Mouse (Mus musculus): ENCODE measurements around the gene Set.

Set gene

GRCm38 (mm10) chr2:30091521-30091920 is 34.3 kb downstream of the Set start:
- no peak for DNase-seq (ENCODE audit: low read depth)

DNA sequence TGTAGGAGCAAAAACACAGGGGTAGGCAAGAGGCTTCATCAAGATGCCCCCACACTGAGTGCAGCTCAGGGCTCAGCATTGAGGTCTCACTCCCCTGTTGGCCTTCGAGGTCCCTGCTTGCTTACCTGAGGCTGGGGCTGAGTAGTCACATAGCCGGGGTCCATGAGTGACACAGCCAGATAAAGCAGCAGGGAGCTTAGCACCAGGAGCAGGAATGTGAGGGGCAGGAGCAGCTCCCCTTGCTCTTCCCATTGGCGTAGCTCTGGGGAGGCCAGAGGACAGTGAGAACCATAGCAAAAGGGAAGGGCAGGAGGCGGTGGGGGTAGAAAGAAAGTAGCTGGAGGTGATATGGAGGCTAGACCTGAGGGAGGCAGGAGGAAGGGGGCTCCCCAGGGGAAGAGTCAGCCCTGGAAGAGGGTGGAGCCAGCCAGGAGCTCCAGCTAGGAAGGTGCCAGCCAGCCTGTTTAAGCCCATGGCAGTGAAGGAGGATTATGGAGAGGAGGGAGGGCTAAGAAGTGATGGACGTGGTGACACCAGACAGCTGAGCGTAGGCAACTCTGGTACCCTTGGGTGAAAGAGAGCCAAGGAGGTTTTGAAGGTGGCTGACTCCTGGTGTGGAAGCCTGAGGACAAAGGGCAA is 35.2 kb downstream of the Set start:
- DNase-seq (ENCODE audit: low read depth), result no peak

- DNase-seq (ENCODE audit: low read depth), result peak; percentile 87
Measured at GRCm38 (mm10) chr2:30093471-30094207, 36.5 kb downstream of the Set start, which contains the start of gene Zdhhc12. Zdhhc12 (minus strand) TSS chr2:30093648.

DNA sequence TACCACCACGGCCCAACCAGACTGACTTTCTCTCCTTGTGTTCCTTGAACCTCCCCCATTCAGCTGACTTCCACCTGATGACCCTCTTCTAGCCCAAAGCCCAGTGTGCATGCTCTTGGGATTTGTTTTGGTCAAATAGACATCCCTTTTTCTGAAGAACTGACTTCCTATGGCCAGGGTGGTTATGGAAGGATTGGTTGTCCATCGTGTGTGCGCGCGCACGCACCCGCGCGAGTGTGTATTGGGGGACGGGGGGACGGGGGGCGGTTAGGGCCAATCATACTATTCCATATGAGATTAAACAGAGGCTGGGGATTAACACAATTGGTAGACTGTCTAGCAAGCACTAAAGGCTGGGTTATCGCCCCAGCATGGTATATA is 37.0 kb downstream of the Set start:
- DNase-seq (ENCODE audit: low read depth), result no peak

DNA sequence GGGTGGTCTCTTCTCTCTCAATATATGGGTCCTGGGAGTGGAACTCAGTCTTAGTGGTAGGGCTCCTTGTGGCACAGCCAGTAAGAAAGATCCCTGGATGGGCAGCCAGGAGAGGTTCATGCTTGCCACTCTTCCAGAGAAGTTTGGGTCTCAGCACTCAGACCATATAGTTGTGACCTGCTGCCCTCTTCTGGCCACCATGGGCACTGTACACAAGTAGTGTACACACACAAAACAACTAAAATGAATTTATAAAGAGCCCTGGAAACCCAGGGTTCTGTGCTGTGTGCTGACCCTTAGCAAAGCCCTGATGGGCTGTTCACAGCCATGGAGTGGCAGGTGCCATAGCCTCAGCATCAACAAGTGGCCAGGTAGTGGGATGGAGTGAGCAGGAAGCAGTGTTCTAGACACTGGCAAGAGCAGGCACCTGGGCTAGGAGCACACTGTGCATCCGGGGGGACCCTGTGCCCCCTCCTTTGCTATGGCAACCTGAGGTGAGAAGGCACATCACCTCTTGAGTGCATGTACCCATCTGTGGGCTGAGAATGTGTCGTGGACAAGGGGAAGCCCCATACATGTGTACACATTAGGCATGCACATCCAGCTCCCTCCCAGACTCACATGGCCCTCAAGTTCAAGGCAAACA is 38.8 kb downstream of the Set start:
- DNase-seq (ENCODE audit: low read depth), result no peak

- no peak for DNase-seq (ENCODE audit: low read depth)
Measured at GRCm38 (mm10) chr2:30100214-30100613, 43.0 kb downstream of the Set start.

DNA sequence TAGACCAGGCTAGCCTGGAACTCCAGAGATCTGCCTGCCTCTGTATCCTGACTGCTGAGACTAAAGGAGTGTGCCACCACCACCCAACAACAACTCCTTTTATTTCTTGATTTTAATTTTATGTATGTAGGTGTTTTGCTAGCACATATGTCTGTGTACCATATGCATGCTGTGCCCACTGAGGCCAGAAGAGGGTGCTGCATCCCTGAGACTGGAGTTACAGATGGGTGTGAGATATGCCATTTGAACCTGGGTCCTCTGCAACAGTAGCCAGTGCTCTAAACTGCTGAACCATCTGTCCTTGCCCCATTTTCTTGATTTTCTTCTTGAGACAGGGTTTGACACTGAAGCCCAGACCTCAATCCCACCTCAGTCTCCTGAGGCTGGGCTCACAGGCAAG is 49.2 kb downstream of the Set start:
- no peak for DNase-seq (ENCODE audit: low read depth)

- no peak for DNase-seq (ENCODE audit: low read depth)
Measured at GRCm38 (mm10) chr2:30107646-30108045, 50.5 kb downstream of the Set start.

DNA sequence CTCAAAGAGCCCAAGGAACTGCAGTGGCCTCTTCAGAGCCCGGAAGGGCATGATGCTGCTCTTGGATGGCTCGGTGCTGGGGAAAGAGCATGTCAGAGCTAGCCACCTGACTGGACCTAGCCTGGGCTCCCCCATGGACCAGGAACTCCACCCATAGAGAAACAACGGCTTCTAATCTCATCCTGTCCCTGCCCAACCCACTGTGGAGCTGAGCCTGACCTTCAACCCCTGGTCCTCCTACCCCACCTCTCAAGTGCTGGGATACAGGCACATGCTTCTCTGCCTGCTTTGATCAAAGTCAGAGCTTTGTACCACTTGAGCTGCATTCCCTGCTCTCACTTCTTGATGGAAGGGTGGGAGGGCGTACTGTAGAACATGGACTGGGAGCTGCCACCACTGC is 51.1 kb downstream of the Set start:
- no peak for DNase-seq (ENCODE audit: low read depth)

DNA sequence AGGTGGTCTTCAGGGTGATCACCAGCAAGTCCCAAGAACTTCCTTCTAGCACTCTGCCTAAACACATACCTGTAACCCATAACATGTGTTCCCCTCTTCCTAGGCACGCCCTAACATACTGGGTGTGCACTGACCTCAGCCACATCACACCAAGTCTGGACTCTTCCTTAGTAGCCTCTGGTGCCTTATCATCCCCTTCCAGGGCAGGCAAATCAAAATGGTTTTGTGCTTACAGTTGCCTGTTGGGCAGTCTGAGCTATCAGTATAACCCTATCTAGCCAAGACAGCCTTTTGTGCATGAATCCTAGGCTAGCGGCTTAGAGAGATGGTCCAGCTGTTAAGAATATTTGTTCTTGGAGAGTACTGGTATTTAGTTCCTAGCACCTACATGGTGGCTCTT is 54.3 kb downstream of the Set start:
- DNase-seq (ENCODE audit: low read depth), result no peak

- DNase-seq (ENCODE audit: low read depth), result no peak
Measured at GRCm38 (mm10) chr2:30112564-30112963, 55.4 kb downstream of the Set start.

GRCm38 (mm10) chr2:30119641-30120051 is 62.5 kb downstream of the Set start:
- no peak for DNase-seq (ENCODE audit: low read depth)

GRCm38 (mm10) chr2:30120269-30120668 is 63.1 kb downstream of the Set start:
- no peak for DNase-seq (ENCODE audit: low read depth)

All from fibroblast of lung, adult 2 months (primary cell).